Mouse (Mus musculus) A20 (cell line): ENCODE data around the gene Apol7b.
"Not testable (repeated sequence)": the region's sequence is repeated elsewhere in the genome, so short reads cannot be mapped to it uniquely, and the experiment has no call there.

Source experiments
- DNase-seq: peaks from one replicate; pipeline ENCODE4 v3.0.0-alpha.2; 2011; ENCODE audit warnings: low read depth, low spot score

The Apol7b gene

GRCm38 (mm10) chr15:77447392-77447791 lies at the start of gene Apol7b:
Gene Apol7b (minus strand): TSS chr15:77447492.
- DNase-seq = not testable (repeated sequence)

- DNase-seq = not testable (repeated sequence)
Measured at GRCm38 (mm10) chr15:77494694-77495093, 47.4 kb upstream of the Apol7b start.

GRCm38 (mm10) chr15:77493181-77493580 lies 45.9 kb upstream of the Apol7b start:
- not testable (repeated sequence) for DNase-seq

GRCm38 (mm10) chr15:77482140-77482794 lies 35.0 kb upstream of the Apol7b start:
- no peak for DNase-seq

- DNase-seq = not testable (repeated sequence)
Measured at GRCm38 (mm10) chr15:77476693-77477092, 29.4 kb upstream of the Apol7b start, which contains the start of gene Apol10a. Gene Apol10a (plus strand): TSS chr15:77477047.

GRCm38 (mm10) chr15:77474699-77475390 lies 27.6 kb upstream of the Apol7b start:
- DNase-seq = not testable (repeated sequence)

GRCm38 (mm10) chr15:77449927-77450326 lies 2.6 kb upstream of the Apol7b start:
- peak; percentile 30 for DNase-seq

GRCm38 (mm10) chr15:77445668-77446067 lies 1.6 kb downstream of the Apol7b start:
- DNase-seq = not testable (repeated sequence)

GRCm38 (mm10) chr15:77444746-77445145 lies 2.5 kb downstream of the Apol7b start:
- not testable (repeated sequence) for DNase-seq

GRCm38 (mm10) chr15:77428690-77429448 lies 18.4 kb downstream of the Apol7b start:
- DNase-seq = not testable (repeated sequence)

- DNase-seq = not testable (repeated sequence)
Measured at GRCm38 (mm10) chr15:77422925-77423324, 24.4 kb downstream of the Apol7b start.

GRCm38 (mm10) chr15:77419657-77420056 lies 27.6 kb downstream of the Apol7b start:
- not testable (repeated sequence) for DNase-seq

- not testable (repeated sequence) for DNase-seq
Measured at GRCm38 (mm10) chr15:77416655-77417333, 30.5 kb downstream of the Apol7b start.

GRCm38 (mm10) chr15:77415653-77416052 lies 31.6 kb downstream of the Apol7b start:
- DNase-seq = not testable (repeated sequence)

GRCm38 (mm10) chr15:77412695-77413094 lies 34.6 kb downstream of the Apol7b start:
- peak; percentile 14 for DNase-seq

GRCm38 (mm10) chr15:77411035-77411434 lies 36.3 kb downstream of the Apol7b start, which contains the start of gene Apol9a:
Gene Apol9a (minus strand): TSS chr15:77411135.
- DNase-seq = not testable (repeated sequence)

GRCm38 (mm10) chr15:77406370-77406769 lies 40.9 kb downstream of the Apol7b start:
- not testable (repeated sequence) for DNase-seq

- DNase-seq = peak; percentile 43
Measured at GRCm38 (mm10) chr15:77399027-77399426, 48.3 kb downstream of the Apol7b start, which contains the start of gene Apol7a. Gene Apol7a (minus strand): TSS chr15:77399110.

GRCm38 (mm10) chr15:77397450-77398132 lies 49.7 kb downstream of the Apol7b start:
- DNase-seq = not testable (repeated sequence)

GRCm38 (mm10) chr15:77393832-77394231 lies 53.5 kb downstream of the Apol7b start:
- DNase-seq = not testable (repeated sequence)

- DNase-seq = no peak
Measured at GRCm38 (mm10) chr15:77387462-77387861, 59.8 kb downstream of the Apol7b start.
